Mouse (Mus musculus) heart, embryonic 10.5 days (tissue): ENCODE measurements at regions not wholly inside any gene's neighbourhood (a gene's known extent, or its start where the extent isn't known, plus 50 kb on each side); places are given as distances from the start of the nearest gene placed in this dataset.
"Not testable (repeated sequence)": the region's sequence is repeated elsewhere in the genome, so short reads cannot be mapped to it uniquely, and the experiment has no call there.

ENCODE experiments used
- DNase-seq: peaks from one replicate; pipeline ENCODE4 v3.0.0-alpha.2; 2017; ENCODE audit warnings: low spot score
- H3K27ac ChIP-seq: fragments of 300-500 bp; sonication (generic); 2 replicates; pipeline ENCODE4 v1.5.1; 2016; ENCODE audit warnings: mild to moderate bottlenecking
- H3K27me3 ChIP-seq: fragments of 300-500 bp; sonication (generic); 2 replicates; pipeline ENCODE4 v1.6.1; 2016; ENCODE audit warnings: mild to moderate bottlenecking; ENCODE audit not compliant: poor library complexity, insufficient read depth, severe bottlenecking
- H3K36me3 ChIP-seq: fragments of 300-500 bp; sonication (generic); 2 replicates; pipeline ENCODE4 v1.6.1; 2016; ENCODE audit warnings: mild to moderate bottlenecking, moderate library complexity
- H3K4me1 ChIP-seq: fragments of 300-500 bp; sonication (generic); 2 replicates; pipeline ENCODE4 v1.6.1; 2016; ENCODE audit warnings: mild to moderate bottlenecking
- H3K4me3 ChIP-seq: fragments of 300-500 bp; sonication (generic); 2 replicates; pipeline ENCODE4 v1.5.1; 2016; ENCODE audit warnings: mild to moderate bottlenecking, moderate library complexity
- H3K9me3 ChIP-seq: fragments of 300-500 bp; sonication (generic); 2 replicates; pipeline ENCODE4 v1.6.1; 2016; ENCODE audit warnings: mild to moderate bottlenecking, moderate library complexity
- WGBS: fragments of 180-500 bp; shearing (Covaris S2); methylation state at CpG from one replicate; pipeline ENCODE4 v1.1.7; 2016; 5-methylcytosine and 5-hydroxymethylcytosine counted together

- 61% methylated on average over 2 of the region's 2 CpGs for WGBS
- Histone ChIP-seq H3K27ac (no peak overlapping the region), H3K36me3 (no peaks in the 10 kb centered on the region), H3K4me1 (peaks cover 33% of the 10 kb centered on the region), H3K9me3 (no peaks in the 10 kb centered on the region), H3K4me3 (no peak overlapping the region), H3K27me3 (peaks cover 56% of the 10 kb centered on the region)
- DNase-seq, result no peak
Measured at GRCm38 (mm10) chr14:33691690-33692089, 102.7 kb downstream of the Ptpn20 start.

DNA sequence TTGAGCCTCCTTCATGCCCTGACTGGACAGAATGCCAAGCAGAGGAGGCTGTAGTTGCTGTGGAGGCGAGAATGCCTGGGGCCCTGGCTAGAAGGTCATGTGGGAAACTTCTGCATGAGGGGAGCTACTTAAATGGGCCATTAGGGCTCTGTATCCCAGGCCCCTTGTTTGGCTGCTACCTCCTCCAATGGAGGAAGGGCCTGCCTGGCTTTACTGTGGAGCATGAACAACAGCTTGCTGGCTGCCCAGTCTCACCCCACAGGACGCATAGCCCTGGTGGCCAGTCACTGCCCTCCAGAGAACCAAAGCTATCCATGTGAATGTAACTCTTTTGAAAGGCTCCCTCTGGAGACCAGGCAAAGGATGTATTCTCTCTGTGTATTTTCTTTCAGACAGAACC is 105.2 kb downstream of the Ptpn20 start:
- Histone ChIP-seq H3K36me3 (no peaks in the 10 kb centered on the region), H3K27ac (no peak overlapping the region), H3K27me3 (peaks cover 73% of the 10 kb centered on the region), H3K9me3 (no peaks in the 10 kb centered on the region), H3K4me1 (peaks cover 8% of the 10 kb centered on the region), H3K4me3 (no peak overlapping the region)
- WGBS, result 75% methylated on average over 2 of the region's 2 CpGs
- no peak for DNase-seq

DNA sequence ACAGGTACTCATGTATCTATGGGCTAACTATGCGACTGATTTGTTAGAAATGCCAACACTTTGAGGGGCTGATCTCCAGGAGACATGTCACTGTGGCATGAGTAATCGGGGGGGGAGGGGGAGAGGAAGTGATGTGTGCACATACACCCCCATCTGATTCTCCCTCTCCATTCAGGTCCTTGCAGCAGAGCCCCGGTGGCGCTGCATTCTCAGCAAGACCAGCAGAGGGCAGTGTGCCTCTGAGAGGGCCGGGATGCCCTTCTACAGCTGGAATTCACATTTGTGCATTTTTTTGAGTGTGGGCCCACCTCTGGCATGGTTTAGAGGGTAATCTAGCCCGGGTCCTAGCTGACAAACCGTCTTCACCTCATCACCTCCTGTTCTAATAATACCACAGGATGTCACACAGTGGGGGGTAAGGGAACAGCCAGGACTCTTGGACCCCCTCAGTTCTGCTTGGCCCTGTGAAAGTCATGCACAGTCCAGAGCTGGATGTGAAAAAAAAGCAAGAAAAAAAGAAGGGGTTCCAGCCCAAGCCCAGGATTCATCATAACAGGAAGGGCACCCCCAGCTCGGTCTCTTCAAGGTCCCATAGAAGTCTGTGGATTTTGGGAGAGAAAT is 106.5 kb downstream of the Ptpn20 start:
- no peak for DNase-seq
- WGBS, result 20% methylated on average over 8 of the region's 8 CpGs
- peaks cover 67% of the 10 kb centered on the region for H3K27me3 ChIP-seq
- no peaks in the 10 kb centered on the region for H3K36me3 ChIP-seq
- no peak overlapping the region for H3K4me3 ChIP-seq
- H3K27ac ChIP-seq, result no peak overlapping the region
- 0 out of 2 replicates have a peak, but pooled peaks cover 5% of the 10 kb centered on the region for H3K4me1 ChIP-seq
- H3K9me3 ChIP-seq, result no peaks in the 10 kb centered on the region

GRCm38 (mm10) chr14:33696817-33697216 is 107.8 kb downstream of the Ptpn20 start:
- no peaks in the 10 kb centered on the region for H3K9me3 ChIP-seq
- WGBS, result 66% methylated on average over 3 of the region's 3 CpGs
- DNase-seq, result no peak
- peaks cover 57% of the 10 kb centered on the region for H3K27me3 ChIP-seq
- no peak overlapping the region for H3K4me3 ChIP-seq
- 0 out of 2 replicates have a peak, but pooled peaks cover 5% of the 10 kb centered on the region for H3K4me1 ChIP-seq
- H3K36me3 ChIP-seq, result no peaks in the 10 kb centered on the region
- H3K27ac ChIP-seq, result no peak overlapping the region

DNA sequence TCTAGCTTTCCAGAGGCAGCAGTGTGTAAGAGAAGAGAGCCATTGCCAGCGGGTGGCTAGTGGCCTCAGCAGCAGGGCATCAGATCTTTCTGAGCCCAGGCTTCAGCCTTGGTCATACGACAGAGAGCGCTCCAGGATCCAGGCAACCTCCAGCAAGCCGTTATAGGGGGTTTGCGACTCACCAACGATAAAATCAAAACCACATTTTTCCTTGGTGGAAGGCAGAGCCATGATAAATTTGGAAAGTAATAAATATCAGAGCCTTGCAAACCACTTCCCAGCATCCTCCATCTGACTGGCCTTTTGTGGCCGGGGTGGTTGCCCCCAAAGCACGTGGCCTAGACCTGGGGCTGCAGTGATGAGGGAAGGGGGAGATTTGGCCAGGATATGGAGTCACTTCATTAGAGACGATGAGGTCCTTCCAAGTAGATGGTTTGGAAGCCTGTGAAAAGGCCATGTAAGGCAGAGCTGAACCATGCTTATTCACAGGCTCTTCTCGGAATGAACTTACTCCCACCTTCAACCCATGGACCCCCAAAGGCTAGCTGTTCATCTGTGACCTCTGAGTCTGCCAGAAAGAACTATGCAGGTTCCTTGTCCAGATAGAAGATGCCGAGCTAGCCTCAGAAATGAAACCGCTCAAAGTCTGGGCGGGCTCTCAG is 110.9 kb downstream of the Ptpn20 start:
- 86% methylated on average over 13 of the region's 13 CpGs for WGBS
- no peak overlapping the region for H3K4me3 ChIP-seq
- 0 out of 2 replicates have a peak, but pooled peaks cover 5% of the 10 kb centered on the region for H3K4me1 ChIP-seq
- peaks cover 34% of the 10 kb centered on the region for H3K27me3 ChIP-seq
- no peaks in the 10 kb centered on the region for H3K36me3 ChIP-seq
- no peak for DNase-seq
- H3K9me3 ChIP-seq, result no peaks in the 10 kb centered on the region
- no peak overlapping the region for H3K27ac ChIP-seq

DNA sequence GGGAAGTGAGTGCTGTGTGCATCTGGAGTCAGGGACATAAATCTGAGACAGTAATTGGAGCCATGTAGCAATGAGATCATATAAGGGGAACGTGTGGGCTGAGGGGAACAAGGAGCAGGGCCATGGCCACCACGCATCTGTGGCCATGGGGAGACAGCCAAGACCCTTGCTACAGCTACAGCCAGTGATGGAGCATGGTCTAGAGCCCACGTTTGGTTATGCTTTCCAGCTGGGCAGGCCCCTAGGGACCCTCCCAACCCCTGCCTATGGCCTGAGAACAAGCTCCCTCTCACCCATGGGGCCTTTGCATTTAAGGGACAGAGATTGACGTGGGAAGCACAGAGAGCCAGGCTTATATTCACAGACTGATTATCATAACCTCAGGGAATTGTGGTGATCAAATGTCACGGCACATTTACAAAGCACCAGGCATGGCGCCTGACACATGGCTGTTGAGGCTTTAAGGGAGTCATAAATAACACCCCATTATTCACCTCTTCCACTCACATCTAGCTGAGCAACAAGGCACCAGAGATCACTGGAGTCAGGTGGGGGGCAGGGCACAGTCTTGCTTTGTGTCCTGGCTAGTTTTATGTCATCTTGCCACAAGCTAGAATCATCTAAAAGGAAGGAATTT is 118.8 kb downstream of the Ptpn20 start:
- Histone ChIP-seq H3K4me1 (no peaks in the 10 kb centered on the region), H3K27ac (no peak overlapping the region), H3K9me3 (no peaks in the 10 kb centered on the region), H3K36me3 (no peaks in the 10 kb centered on the region), H3K27me3 (peaks cover 4% of the 10 kb centered on the region), H3K4me3 (no peak overlapping the region)
- 74% methylated on average over 6 of the region's 6 CpGs for WGBS
- DNase-seq, result no peak

DNA sequence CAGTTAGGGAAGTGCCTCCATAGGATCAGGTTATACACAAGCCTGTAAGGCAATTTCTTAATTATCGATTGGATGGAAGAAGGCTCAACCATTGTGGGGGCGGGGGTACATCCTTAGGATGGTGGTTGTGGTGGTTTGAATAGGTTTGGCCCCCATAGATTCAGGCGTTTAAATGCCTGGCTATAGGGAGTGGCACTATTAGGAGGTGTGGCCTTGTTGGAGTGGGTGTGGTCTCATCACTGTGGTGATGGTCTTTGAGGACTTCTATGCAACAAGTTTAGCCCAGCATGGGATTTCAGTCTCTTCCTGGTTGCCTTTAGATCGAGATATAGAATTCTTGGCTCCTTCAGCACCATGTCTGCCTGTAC is 119.3 kb downstream of the Ptpn20 start:
- Histone ChIP-seq H3K9me3 (no peaks in the 10 kb centered on the region), H3K4me1 (no peaks in the 10 kb centered on the region), H3K36me3 (no peaks in the 10 kb centered on the region), H3K27me3 (peaks cover 4% of the 10 kb centered on the region), H3K27ac (no peak overlapping the region), H3K4me3 (no peak overlapping the region)
- no peak for DNase-seq
- WGBS, result 75% methylated on average over 4 of the region's 4 CpGs

GRCm38 (mm10) chr14:33712458-33712857 is 123.5 kb downstream of the Ptpn20 start:
- H3K4me1 ChIP-seq, result no peaks in the 10 kb centered on the region
- no peak for DNase-seq
- no peak overlapping the region for H3K27ac ChIP-seq
- H3K36me3 ChIP-seq, result no peaks in the 10 kb centered on the region
- H3K9me3 ChIP-seq, result no peaks in the 10 kb centered on the region
- WGBS, result 92% methylated on average over 1 of the region's 1 CpGs
- H3K27me3 ChIP-seq, result peaks cover 4% of the 10 kb centered on the region; the same call in 1 of the 2 replicates
- no peak overlapping the region for H3K4me3 ChIP-seq

- no peaks in the 10 kb centered on the region for H3K36me3 ChIP-seq
- DNase-seq, result no peak
- no peaks in the 10 kb centered on the region for H3K9me3 ChIP-seq
- no peaks in the 10 kb centered on the region; the same call in 1 of the 2 replicates for H3K27me3 ChIP-seq
- WGBS, result 72% methylated on average over 6 of the region's 6 CpGs
- no peak overlapping the region for H3K27ac ChIP-seq
- H3K4me3 ChIP-seq, result no peak overlapping the region
- no peaks in the 10 kb centered on the region for H3K4me1 ChIP-seq
Measured at GRCm38 (mm10) chr14:33719651-33720050, 130.6 kb downstream of the Ptpn20 start.

GRCm38 (mm10) chr14:33722379-33723145 is 133.6 kb downstream of the Ptpn20 start:
- H3K4me3 ChIP-seq, DNase-seq, H3K27ac ChIP-seq, H3K27me3 ChIP-seq, H3K4me1 ChIP-seq, H3K36me3 ChIP-seq, H3K9me3 ChIP-seq: not testable (repeated sequence)
- 85% methylated on average over 5 of the region's 5 CpGs for WGBS

- 80% methylated on average over 10 of the region's 10 CpGs for WGBS
- no peaks in the 10 kb centered on the region for H3K27me3 ChIP-seq
- no peak for DNase-seq
- no peaks in the 10 kb centered on the region for H3K9me3 ChIP-seq
- H3K27ac ChIP-seq, result no peak overlapping the region
- H3K4me3 ChIP-seq, result no peak overlapping the region
- H3K36me3 ChIP-seq, result no peaks in the 10 kb centered on the region
- no peaks in the 10 kb centered on the region for H3K4me1 ChIP-seq
Measured at GRCm38 (mm10) chr14:33726500-33726899, 137.5 kb downstream of the Ptpn20 start.

GRCm38 (mm10) chr14:33729115-33729884 is 140.3 kb downstream of the Ptpn20 start:
- no peaks in the 10 kb centered on the region for H3K9me3 ChIP-seq
- no peaks in the 10 kb centered on the region for H3K4me1 ChIP-seq
- H3K27me3 ChIP-seq, result peaks cover 4% of the 10 kb centered on the region; the same call in 1 of the 2 replicates
- H3K27ac ChIP-seq, result no peak overlapping the region
- WGBS, result 81% methylated on average over 14 of the region's 14 CpGs
- no peak for DNase-seq
- no peak overlapping the region for H3K4me3 ChIP-seq
- no peaks in the 10 kb centered on the region for H3K36me3 ChIP-seq
